In genomic region chr2:94729791-94730190, GRCm38 (mm10) we compare ENCODE assay signal across 34 mouse cellular contexts.
DNase-seq lines count a peak whose midpoint lies in the region; ATAC-seq lines count a peak whose summit lies in the region.
"Had no signal": no experiment of that assay in that cellular context is flagged by ENCODE, and none has a peak within 500 bp of the region (broad histone marks: within the 10 kb centered on the region; RNA-seq: fewer than 3 reads in every experiment).

No protein-coding gene starts in this region.

- ATAC-seq in kidney, embryonic 15.5 days (replicated peaks; ENCODE audit: low FRiP score), result peak; percentile 85
- no peak for ATAC-seq in intestine, embryonic 15.5 days
- no peak for ATAC-seq in activated CD4-positive, CD25-positive, alpha-beta regulatory T cell, adult 4 months
- ATAC-seq: forebrain, embryonic 15.5 days; hindbrain, postnatal 0 days; intestine, embryonic 16.5 days; Patski had no signal

- H3K4me1 ChIP-seq in kidney, embryonic 15.5 days, result peaks cover 10% of the 10 kb centered on the region
- H3K4me1 ChIP-seq in intestine, embryonic 15.5 days (replicated peaks), result no peaks in the 10 kb centered on the region
- H3K4me1 ChIP-seq: embryonic facial prominence, embryonic 13.5 days; heart, embryonic 13.5 days; limb, embryonic 12.5 days; liver, embryonic 15.5 days; megakaryocyte, embryonic 14.5 days; stomach, embryonic 15.5 days had no signal

- no peak overlapping the region for H3K9ac ChIP-seq in kidney, embryonic 15.5 days
- no peak overlapping the region for H3K9ac ChIP-seq in intestine, embryonic 15.5 days
- H3K9ac ChIP-seq: embryonic facial prominence, embryonic 13.5 days; forebrain, embryonic 15.5 days; heart, embryonic 13.5 days; limb, embryonic 12.5 days; liver, embryonic 15.5 days; midbrain, embryonic 12.5 days; neural tube, embryonic 13.5 days; stomach, embryonic 15.5 days had no signal

- H3K9me3 ChIP-seq in kidney, embryonic 15.5 days (replicated peaks), result no peaks in the 10 kb centered on the region
- no peaks in the 10 kb centered on the region for H3K9me3 ChIP-seq in intestine, embryonic 15.5 days
- H3K9me3 ChIP-seq: embryonic facial prominence, embryonic 13.5 days; forebrain, embryonic 10.5 days; forebrain, embryonic 15.5 days; heart, embryonic 13.5 days; hindbrain, embryonic 10.5 days; limb, embryonic 12.5 days; liver, embryonic 15.5 days; midbrain, embryonic 12.5 days; neural tube, embryonic 13.5 days; stomach, embryonic 15.5 days had no signal

- no peak overlapping the region for H3K4me3 ChIP-seq in kidney, embryonic 15.5 days (replicated peaks)
- H3K4me3 ChIP-seq in intestine, embryonic 15.5 days (replicated peaks), result no peak overlapping the region
- H3K4me3 ChIP-seq: embryonic facial prominence, embryonic 13.5 days; forebrain, embryonic 10.5 days; forebrain, embryonic 15.5 days; heart, adult 2 months; heart, embryonic 13.5 days; hindbrain, embryonic 10.5 days; layer of hippocampus, adult 2 months; left cerebral cortex, adult 2 months; limb, embryonic 12.5 days; liver, embryonic 15.5 days; megakaryocyte, embryonic 14.5 days; midbrain, embryonic 12.5 days; neural tube, embryonic 13.5 days; stomach, embryonic 15.5 days had no signal

- DNase-seq in testis, postnatal 14 days (ENCODE audit: low spot score), result peak; percentile 8
- DNase-seq in testis, postnatal 10 days (ENCODE audit: low spot score), result no peak
- peak; percentile 11 to 48 for DNase-seq in kidney, postnatal 25 days
- no peak for DNase-seq in ovary, postnatal 10 days (ENCODE audit: low spot score)
- DNase-seq: adrenal gland, postnatal 14 days; cerebellum, adult 11 months; cerebellum, adult 9-10 months; heart, adult 2 months; heart, postnatal 14 days; lung, postnatal 36 days; retina, postnatal 1 day; right cerebral cortex, postnatal 14 days; thymus, adult 18-20 months; thymus, postnatal 25 days had no signal

- no peaks in the 10 kb centered on the region for H3K36me3 ChIP-seq in kidney, embryonic 15.5 days
- no peaks in the 10 kb centered on the region for H3K36me3 ChIP-seq in intestine, embryonic 15.5 days
- H3K36me3 ChIP-seq: embryonic facial prominence, embryonic 13.5 days; forebrain, embryonic 10.5 days; forebrain, embryonic 15.5 days; G1E; heart, embryonic 13.5 days; hindbrain, embryonic 10.5 days; limb, embryonic 12.5 days; liver, embryonic 15.5 days; midbrain, embryonic 12.5 days; neural tube, embryonic 13.5 days; stomach, embryonic 15.5 days had no signal

- 48% methylated on average over 5 of the region's 5 CpGs for WGBS in kidney, embryonic 15.5 days
- 76% methylated on average over 5 of the region's 5 CpGs for WGBS in intestine, embryonic 15.5 days

- no peak overlapping the region for H3K4me2 ChIP-seq in kidney, embryonic 15.5 days
- no peak overlapping the region for H3K4me2 ChIP-seq in intestine, embryonic 15.5 days (replicated peaks)
- H3K4me2 ChIP-seq: embryonic facial prominence, embryonic 13.5 days; forebrain, embryonic 15.5 days; heart, embryonic 13.5 days; limb, embryonic 12.5 days; liver, embryonic 15.5 days; midbrain, embryonic 12.5 days; neural tube, embryonic 13.5 days; stomach, embryonic 15.5 days had no signal

- no peaks in the 10 kb centered on the region for H3K27me3 ChIP-seq in kidney, embryonic 15.5 days
- no peaks in the 10 kb centered on the region for H3K27me3 ChIP-seq in intestine, embryonic 15.5 days (replicated peaks)
- H3K27me3 ChIP-seq: embryonic facial prominence, embryonic 13.5 days; forebrain, embryonic 15.5 days; heart, embryonic 13.5 days; limb, embryonic 12.5 days; liver, embryonic 15.5 days; megakaryocyte, embryonic 14.5 days; midbrain, embryonic 12.5 days; neural tube, embryonic 13.5 days; Patski; stomach, embryonic 15.5 days had no signal

- no peak overlapping the region for H3K27ac ChIP-seq in kidney, embryonic 15.5 days
- no peak overlapping the region for H3K27ac ChIP-seq in intestine, embryonic 15.5 days
- H3K27ac ChIP-seq: embryonic facial prominence, embryonic 13.5 days; forebrain, embryonic 10.5 days; forebrain, embryonic 15.5 days; heart, adult 2 months; heart, embryonic 13.5 days; hindbrain, embryonic 10.5 days; hindbrain, postnatal 0 days; layer of hippocampus, adult 2 months; left cerebral cortex, adult 2 months; limb, embryonic 12.5 days; liver, embryonic 15.5 days; midbrain, embryonic 12.5 days; neural tube, embryonic 13.5 days; stomach, embryonic 15.5 days had no signal

Comparison
In these comparisons a context has a peak if more than half of its experiments do, and no peak if none do; other contexts are left out.
1. DNase-seq: peak in testis, postnatal 14 days (single experiment) and kidney, postnatal 25 days (2 of 2); none in testis, postnatal 10 days (single experiment) and ovary, postnatal 10 days (single experiment).